8 mouse cellular contexts compared by ENCODE assay signal in genomic region chr2:172728240-172728821, GRCm38 (mm10).
DNase-seq lines count a peak whose midpoint lies in the region; ATAC-seq and TF ChIP-seq lines count a peak whose summit lies in the region.

No protein-coding gene starts in this region.

- no peaks in the 10 kb centered on the region; the same call in 1 of the 2 replicates for H3K27me3 ChIP-seq in testis, adult 2 months (ENCODE audit: control insufficient read depth, insufficient read depth, low read length)
- peaks cover 94% of the 10 kb centered on the region for H3K27me3 ChIP-seq in heart, embryonic 13.5 days (replicated peaks)

- peak overlapping the region; percentile 71 for H3K9ac ChIP-seq in heart, embryonic 13.5 days

- peak overlapping the region; percentile 95 for H3K4me2 ChIP-seq in heart, embryonic 13.5 days

- no peak overlapping the region for H3K27ac ChIP-seq in testis, adult 2 months (ENCODE audit: control insufficient read depth, insufficient read depth, low read depth, low read length)
- H3K27ac ChIP-seq in heart, embryonic 13.5 days (replicated peaks), result no peak overlapping the region

- WGBS in heart, embryonic 13.5 days, result under 1% methylated on average over 52 of the region's 53 CpGs

- no peak for ATAC-seq in CD4-positive, CD25-positive, alpha-beta regulatory T cell, adult 4 months
- ATAC-seq in heart, embryonic 13.5 days (ENCODE audit: extremely low read depth, insufficient number of reproducible peaks, low FRiP score, low TSS enrichment), result no peak

- peaks cover 8% of the 10 kb centered on the region for H3K4me1 ChIP-seq in testis, adult 2 months (ENCODE audit: control insufficient read depth, insufficient read depth, low read length)
- peaks cover 19% of the 10 kb centered on the region for H3K4me1 ChIP-seq in heart, embryonic 13.5 days

- TF ChIP-seq POLR2A in testis, adult 2 months (IDR thresholded peaks at IDR 0.05; ENCODE audit: control insufficient read depth, low read depth, low read length), result no peak

- DNase-seq in CD4-positive, CD25-positive, alpha-beta regulatory T cell, adult 2 months (ENCODE audit: low read depth, low spot score), result peak; percentile 3
- DNase-seq in testis, postnatal 14 days (ENCODE audit: low spot score), result no peak
- peak; percentile 58 to 64 for DNase-seq in kidney, postnatal 4 days
- DNase-seq in mesoderm, embryonic 11.5 days (ENCODE audit: low read depth, low spot score), result peak; percentile 88
- no peak for DNase-seq in spleen, postnatal 4 days (ENCODE audit: low spot score in 2 of 2)

- no peak for TF ChIP-seq CTCF in testis, adult 2 months (IDR thresholded peaks at IDR 0.05; ENCODE audit: control insufficient read depth, insufficient read depth, insufficient replicate concordance, low read depth, low read length)

- no peaks in the 10 kb centered on the region for H3K9me3 ChIP-seq in heart, embryonic 13.5 days

- peak overlapping the region; percentile 59 for H3K4me3 ChIP-seq in testis, adult 2 months (ENCODE audit: control insufficient read depth, low read depth, low read length)
- H3K4me3 ChIP-seq in heart, embryonic 13.5 days, result peak overlapping the region; percentile 59

- no peaks in the 10 kb centered on the region for H3K36me3 ChIP-seq in testis, adult 2 months (ENCODE audit: control insufficient read depth, insufficient read depth, low read length)
- no peaks in the 10 kb centered on the region for H3K36me3 ChIP-seq in heart, embryonic 13.5 days

Comparison
In these comparisons a context has a peak if more than half of its experiments do, and no peak if none do; other contexts are left out.
1. DNase-seq: peak in CD4-positive, CD25-positive, alpha-beta regulatory T cell, adult 2 months (single experiment), kidney, postnatal 4 days (2 of 2) and mesoderm, embryonic 11.5 days (single experiment); none in testis, postnatal 14 days (single experiment) and spleen, postnatal 4 days (0 of 2).